Mouse (Mus musculus): ENCODE results near the gene Sned1. TPM values are rescaled to one million over a fixed set of nuclear protein-coding genes. Genes with fewer than 3 reads are reported as not detected.
"Not testable (repeated sequence)": the region's sequence is repeated elsewhere in the genome, so short reads cannot be mapped to it uniquely, and the experiment has no call there.

The Sned1 gene
- 10 to 100 TPM in 1 of 2 experiments, 1 to 10 TPM in 1; 7.0 to 10.0 TPM for total RNA-seq (2021)
- long read RNA-seq, experiment 1, partial matches to known transcripts: 0 of 2 reads
- long read RNA-seq, experiment 1, other reads (novel, unspliced or antisense): 2 of 2 reads
- long read RNA-seq, experiment 2, partial matches to known transcripts: 1 of 1 reads
- long read RNA-seq, experiment 2, other reads (novel, unspliced or antisense): 0 of 1 reads

DNA sequence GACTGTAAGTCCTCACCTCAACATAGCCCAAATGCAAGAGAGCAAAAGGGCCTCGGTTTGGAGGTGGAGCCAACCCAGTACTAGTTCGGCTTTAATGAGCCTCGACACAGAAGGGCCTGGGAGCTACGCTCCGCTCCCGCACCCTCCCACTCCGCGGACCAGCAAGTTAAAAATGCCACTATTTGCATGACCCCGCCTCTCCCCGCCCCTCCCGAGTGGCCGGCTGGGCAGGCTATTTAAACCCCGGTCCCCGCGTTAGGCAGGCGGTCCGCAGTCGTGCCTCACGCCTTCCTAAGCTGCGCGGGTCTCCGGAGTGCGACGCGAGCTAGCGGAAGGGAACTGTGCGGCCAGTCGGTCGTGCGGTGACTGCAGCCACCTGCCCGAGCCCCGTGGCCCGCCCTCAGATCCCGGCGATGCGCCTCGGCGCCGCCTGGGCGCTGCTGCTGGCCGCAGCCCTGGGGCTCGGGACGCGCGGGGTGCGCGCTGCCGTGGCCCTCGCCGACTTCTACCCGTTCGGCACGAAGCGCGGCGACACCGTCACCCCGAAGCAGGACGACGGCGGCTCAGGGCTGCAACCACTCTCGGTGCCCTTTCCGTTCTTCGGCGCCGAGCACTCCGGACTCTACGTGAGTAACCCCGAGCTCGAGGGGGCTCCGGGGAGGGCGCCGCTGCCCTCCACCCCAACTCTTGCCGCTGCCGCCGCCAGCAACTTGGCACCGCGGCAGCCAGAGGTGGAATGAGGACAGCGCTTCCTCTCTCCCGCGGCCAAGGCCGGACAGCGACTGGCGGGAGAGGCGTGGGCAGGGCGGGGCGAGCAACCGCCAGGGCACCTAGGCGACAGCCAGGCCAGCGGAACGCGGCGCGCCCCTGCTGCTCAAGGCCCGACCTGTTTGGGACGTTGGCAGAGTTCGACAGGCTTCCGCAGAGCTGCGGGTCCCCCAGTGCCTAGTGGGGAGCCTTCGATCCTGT is at the start of gene Sned1:
TSS of gene Sned1 (plus strand) at position 266 of the 969 bp plus-strand sequence.
- no peak for TF ChIP-seq CTCF (IDR thresholded peaks at IDR 0.05)
- H3K27ac ChIP-seq: peak within 1 kb of the TSS; percentile 33; the same call in 1 of the 2 replicates
- intact Hi-C loops (cut with DNase I): no loop called here

DNA sequence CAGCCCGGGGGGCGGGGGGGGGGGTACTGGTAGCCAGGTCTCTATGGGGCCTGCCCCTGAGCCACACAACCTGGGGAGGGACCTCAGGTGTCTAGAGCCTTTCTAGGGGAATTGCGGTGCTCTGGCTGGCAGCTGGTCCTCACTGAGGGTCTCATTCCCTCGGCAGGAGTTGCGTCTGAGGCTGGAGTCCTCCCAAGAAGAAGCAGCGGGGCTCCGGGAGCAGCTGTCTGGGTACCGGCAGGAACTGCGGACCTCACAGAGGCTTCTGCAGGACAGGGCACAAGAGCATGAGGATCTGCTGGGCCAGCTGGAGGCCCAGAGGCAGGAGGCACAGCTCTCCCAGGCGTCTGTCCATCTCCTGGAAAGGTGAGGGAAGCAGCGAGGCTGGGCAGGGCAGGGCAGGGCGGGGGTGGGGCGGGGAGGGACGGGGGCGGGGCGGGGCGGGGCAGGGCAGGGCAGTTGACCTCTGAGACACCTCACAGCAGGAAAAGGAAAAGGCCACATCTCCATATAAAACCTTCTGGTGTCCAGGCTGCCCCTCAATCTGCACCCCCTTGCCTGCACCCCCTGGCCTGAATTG is 44.8 kb upstream of the Sned1 start:
- no peak for DNase-seq (ENCODE audit: extremely low spot score in 1 of 2, low spot score in 2 of 2)
- TF ChIP-seq CTCF (IDR thresholded peaks at IDR 0.05): no peak
- no peak overlapping the region for H3K4me3 ChIP-seq
- H3K27ac ChIP-seq: no peak overlapping the region
- intact Hi-C loops (cut with DNase I): no loop called here

More for the DNA sequence above, at the start of gene Sned1:
- DNase-seq (ENCODE audit: extremely low spot score in 1 of 2, low spot score in 2 of 2): peak; percentile 68 to 70
- H3K4me3 ChIP-seq: peak within 1 kb of the TSS; percentile 51

GRCm38 (mm10) chr1:93194961-93195360 is 40.7 kb upstream of the Sned1 start:
- no peak for DNase-seq (ENCODE audit: extremely low spot score in 1 of 2, low spot score in 2 of 2)
- no peak for TF ChIP-seq CTCF (IDR thresholded peaks at IDR 0.05)
- Histone ChIP-seq H3K4me3 (no peak overlapping the region), H3K27ac (no peak overlapping the region)
- intact Hi-C loops (cut with DNase I): no loop called here

DNA sequence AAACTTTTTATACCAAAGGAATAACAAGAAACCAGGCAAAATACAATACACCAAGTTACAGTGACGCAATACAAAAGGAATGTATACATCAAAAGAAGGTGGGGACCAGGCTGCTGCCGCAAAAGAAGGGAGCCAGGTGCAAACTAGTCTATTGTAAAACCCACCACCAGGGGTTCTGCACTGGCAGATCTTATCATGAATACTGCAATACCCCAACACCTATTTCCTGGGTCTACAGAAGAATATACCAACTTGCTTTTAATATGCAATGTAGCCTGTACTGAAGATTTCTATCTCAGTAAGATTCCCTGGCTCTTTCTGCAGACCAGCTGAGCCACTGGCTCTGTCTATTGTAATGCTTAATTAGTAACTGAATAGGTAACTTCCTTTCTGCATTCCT is 38.2 kb upstream of the Sned1 start:
- DNase-seq (ENCODE audit: extremely low spot score in 1 of 2, low spot score in 2 of 2); intact Hi-C loops (cut with DNase I); H3K27ac ChIP-seq; H3K4me3 ChIP-seq: not testable (repeated sequence)

DNA sequence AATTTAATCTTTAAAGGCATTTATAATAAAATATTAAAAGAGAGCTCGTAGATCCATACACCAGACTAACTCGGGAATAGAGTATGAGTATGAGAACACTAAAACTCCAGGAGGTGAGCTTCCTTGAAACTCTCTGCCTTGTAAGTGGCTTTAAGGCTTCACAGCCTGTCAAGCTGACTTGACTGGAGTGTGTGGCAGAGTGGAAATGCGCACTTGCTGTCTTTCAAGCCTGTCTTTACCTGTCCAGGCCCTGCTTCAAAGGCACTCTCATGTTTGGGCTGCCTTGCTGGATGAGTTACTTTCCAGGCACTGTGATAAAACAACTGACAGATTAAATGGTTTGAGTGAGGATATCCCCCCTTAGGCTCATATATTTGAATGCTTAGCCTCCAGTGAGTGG is 37.7 kb upstream of the Sned1 start:
- intact Hi-C loops (cut with DNase I): no loop called here
- no peak overlapping the region for H3K27ac ChIP-seq
- no peak overlapping the region for H3K4me3 ChIP-seq
- TF ChIP-seq CTCF (IDR thresholded peaks at IDR 0.05): no peak
- DNase-seq (ENCODE audit: extremely low spot score in 1 of 2, low spot score in 2 of 2): no peak

- no peak for DNase-seq (ENCODE audit: extremely low spot score in 1 of 2, low spot score in 2 of 2)
- Histone ChIP-seq H3K4me3 (no peak overlapping the region), H3K27ac (no peak overlapping the region)
- intact Hi-C loops (cut with DNase I): no loop called here
- peak; percentile 31 for TF ChIP-seq CTCF (IDR thresholded peaks at IDR 0.05)
These were observed 29.2 kb upstream of the Sned1 start for GRCm38 (mm10) chr1:93206277-93206970.

DNA sequence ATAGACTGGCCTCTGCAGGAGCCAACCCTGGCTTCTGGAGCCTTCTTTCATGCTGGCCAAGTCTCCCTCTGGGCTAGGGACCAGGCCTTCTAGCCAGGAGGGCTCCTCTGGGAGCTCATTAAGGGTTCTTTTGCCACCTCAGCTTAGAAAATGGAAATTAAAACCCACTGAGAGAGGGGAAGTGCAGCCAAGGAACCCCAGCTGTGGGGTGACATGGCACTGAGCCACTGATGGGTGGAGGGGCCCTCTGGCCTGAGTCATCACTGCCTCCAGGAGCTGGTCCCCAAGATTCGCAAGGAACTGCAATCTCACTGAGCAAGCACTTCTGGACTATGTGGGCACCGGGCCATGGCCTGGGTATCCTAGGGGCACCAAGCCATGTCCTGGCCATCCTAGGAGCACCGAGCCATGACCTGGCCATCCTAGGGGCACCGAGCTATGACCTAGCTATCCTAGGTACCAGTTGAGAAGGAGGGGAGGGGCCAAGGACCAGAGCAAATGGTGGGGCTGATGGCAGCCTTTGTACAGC is 28.0 kb upstream of the Sned1 start:
- intact Hi-C loops (cut with DNase I): no loop called here
- DNase-seq (ENCODE audit: extremely low spot score in 1 of 2, low spot score in 2 of 2): peak in 1 of 2 experiments; percentile 29
- Histone ChIP-seq H3K27ac (no peak overlapping the region), H3K4me3 (no peak overlapping the region)
- no peak for TF ChIP-seq CTCF (IDR thresholded peaks at IDR 0.05)

DNA sequence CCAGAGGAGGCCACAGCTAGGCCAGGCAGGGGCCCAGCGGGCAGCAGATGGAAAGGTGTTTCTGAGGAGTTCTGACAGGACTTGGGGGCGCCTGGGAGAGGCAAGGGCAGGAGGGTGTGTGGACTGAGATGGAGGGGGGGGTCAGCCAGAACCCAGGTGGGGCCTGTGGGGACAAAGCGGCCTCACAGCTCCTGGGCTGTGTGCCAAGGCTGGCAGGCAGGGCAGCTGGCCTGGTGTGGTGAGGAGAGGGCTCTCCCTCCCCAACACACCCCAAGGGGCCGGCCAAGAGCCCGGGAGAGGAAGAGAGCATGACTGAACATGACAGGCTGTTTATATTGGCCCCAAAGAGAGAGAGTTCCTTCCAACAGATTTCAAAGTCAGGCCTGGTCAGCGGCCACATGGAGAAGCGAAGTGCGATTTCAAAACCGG is 25.4 kb upstream of the Sned1 start:
- intact Hi-C loops (cut with DNase I): no loop called here
- TF ChIP-seq CTCF (IDR thresholded peaks at IDR 0.05): no peak
- Histone ChIP-seq H3K4me3 (no peak overlapping the region), H3K27ac (no peak overlapping the region)
- DNase-seq (ENCODE audit: extremely low spot score in 1 of 2, low spot score in 2 of 2): peak; percentile 22 to 63

DNA sequence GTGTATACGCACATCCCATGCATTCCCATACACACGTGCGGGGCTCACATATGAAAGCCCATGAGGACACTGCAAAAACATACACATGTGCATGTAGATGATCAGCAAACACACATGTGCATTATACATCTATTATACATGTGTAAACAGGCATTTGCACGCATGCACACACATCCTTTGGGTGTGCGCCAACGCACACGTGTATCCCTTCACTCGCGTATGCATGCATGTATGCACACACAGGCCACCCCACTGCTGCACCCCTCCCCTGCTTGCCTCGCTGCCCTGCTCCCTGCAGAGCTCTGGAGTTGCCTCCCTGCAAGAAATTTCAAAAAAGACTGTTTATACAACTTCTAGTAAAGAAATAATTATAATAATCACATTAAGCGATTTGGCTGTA is 24.6 kb upstream of the Sned1 start:
- TF ChIP-seq CTCF (IDR thresholded peaks at IDR 0.05): no peak
- intact Hi-C loops (cut with DNase I): no loop called here
- no peak for DNase-seq (ENCODE audit: extremely low spot score in 1 of 2, low spot score in 2 of 2)

GRCm38 (mm10) chr1:93211549-93212220 is 24.0 kb upstream of the Sned1 start:
- TF ChIP-seq CTCF (IDR thresholded peaks at IDR 0.05): no peak
- intact Hi-C loops (cut with DNase I): no loop called here
- DNase-seq (ENCODE audit: extremely low spot score in 1 of 2, low spot score in 2 of 2): no peak
- no peak overlapping the region for H3K27ac ChIP-seq
- H3K4me3 ChIP-seq: no peak overlapping the region

More for the DNA sequence above, 24.6 kb upstream of the Sned1 start:
- no peak overlapping the region for H3K4me3 ChIP-seq
- H3K27ac ChIP-seq: no peak overlapping the region

- H3K4me3 ChIP-seq: no peak overlapping the region
- intact Hi-C loops (cut with DNase I): no loop called here
- DNase-seq (ENCODE audit: extremely low spot score in 1 of 2, low spot score in 2 of 2): no peak
- no peak for TF ChIP-seq CTCF (IDR thresholded peaks at IDR 0.05)
- no peak overlapping the region for H3K27ac ChIP-seq
These were observed 23.2 kb upstream of the Sned1 start for GRCm38 (mm10) chr1:93212441-93212840.

Measured in left cerebral cortex, adult 2 months (tissue).